Mouse (Mus musculus) olfactory bulb, adult 2 months (tissue): ENCODE results near the gene Gm9844.

Experiments
- CTCF ChIP-seq: fragments of 200-500 bp; IDR thresholded peaks from 2 replicates; pipeline ENCODE4 v1.5.1; 2012; ENCODE audit warnings: low read depth, mild to moderate bottlenecking, low read length, moderate library complexity; ENCODE audit not compliant: insufficient read depth
- POLR2A ChIP-seq: fragments of 200-500 bp; IDR thresholded peaks from 2 replicates; pipeline ENCODE4 v1.6.1; 2012; ENCODE audit warnings: mild to moderate bottlenecking, low read depth, low read length, moderate library complexity; ENCODE audit not compliant: insufficient read depth

DNA sequence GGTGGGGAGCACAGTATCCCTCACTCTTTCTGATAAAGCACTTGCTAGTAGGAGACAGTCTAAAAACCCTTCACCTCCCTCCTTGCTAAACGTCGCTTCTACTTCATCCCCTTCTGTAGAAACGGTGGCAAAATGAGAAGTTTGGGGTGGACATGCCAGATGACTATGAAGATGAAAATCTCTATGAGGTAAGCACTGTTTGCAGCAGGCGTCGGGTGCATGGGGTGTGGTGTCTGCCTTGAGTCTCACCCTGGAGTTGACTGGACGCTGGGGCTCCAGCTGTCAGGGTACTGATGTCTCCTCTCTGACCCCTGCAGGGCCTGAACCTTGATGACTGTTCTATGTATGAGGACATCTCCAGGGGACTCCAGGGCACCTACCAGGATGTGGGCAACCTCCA, 39.1 kb downstream of the Gm9844 start:
- no peak for TF ChIP-seq CTCF
- no peak for TF ChIP-seq POLR2A
